Mouse (Mus musculus): Measurements from ENCODE around the gene Timeless. TPM values are rescaled to one million over a fixed set of nuclear protein-coding genes. Genes with fewer than 3 reads are reported as not detected.
"Not testable (repeated sequence)": the region's sequence is repeated elsewhere in the genome, so short reads cannot be mapped to it uniquely, and the experiment has no call there.

The Timeless gene
- polyA plus RNA-seq, 1 experiment from 2014 or later, result 34.0 TPM

DNA sequence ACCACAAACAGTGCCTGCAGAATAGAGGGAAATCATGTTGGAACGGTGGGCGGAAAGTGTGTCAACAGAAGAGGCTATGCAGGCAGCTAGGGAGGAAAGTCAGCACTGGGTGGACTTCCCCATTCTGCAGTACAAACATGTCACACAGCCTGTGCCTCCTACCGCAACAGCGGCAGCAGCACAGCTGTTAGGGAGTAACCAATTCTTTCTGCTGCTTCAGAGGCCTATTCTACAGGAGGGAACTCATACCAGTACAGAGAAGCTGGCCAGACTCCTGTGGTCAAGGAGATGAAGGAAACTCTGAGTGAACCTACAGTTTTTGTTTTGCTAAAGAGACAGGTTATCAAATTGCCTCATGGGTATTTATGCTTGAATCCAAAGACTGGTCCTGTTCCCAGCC is 27.1 kb downstream of the Timeless start:
- 78% methylated on average over 4 of the region's 4 CpGs for WGBS
- H3K4me1 ChIP-seq, result no peaks in the 10 kb centered on the region
- H3K27me3 ChIP-seq (replicated peaks), result no peaks in the 10 kb centered on the region
- H3K9ac ChIP-seq, result no peak overlapping the region
- no peak for ATAC-seq (ENCODE audit: extremely low read depth, insufficient number of reproducible peaks, low FRiP score, low TSS enrichment)
- H3K4me2 ChIP-seq, result no peak overlapping the region
- no peaks in the 10 kb centered on the region for H3K9me3 ChIP-seq
- H3K4me3 ChIP-seq, result no peak overlapping the region
- no peak overlapping the region for H3K27ac ChIP-seq (replicated peaks)
- no peaks in the 10 kb centered on the region for H3K36me3 ChIP-seq

DNA sequence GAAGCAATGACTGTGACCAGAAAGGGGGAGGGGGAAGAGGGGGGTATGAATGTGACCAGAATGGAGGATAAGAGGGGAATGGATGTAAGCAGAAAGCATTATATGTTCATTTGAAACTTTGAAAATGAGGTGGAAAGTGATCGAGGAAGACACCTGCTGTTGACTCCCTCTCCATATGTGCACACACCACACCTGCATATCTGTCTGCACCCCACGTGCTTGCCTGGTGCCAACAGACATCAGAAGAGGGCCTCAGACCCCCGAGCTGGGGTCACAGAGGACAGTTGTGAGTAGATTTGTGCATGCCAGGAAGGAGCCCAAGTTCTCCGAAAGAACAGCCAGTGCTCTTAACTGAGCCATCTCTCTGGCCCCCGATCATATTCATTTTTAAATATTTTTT is 28.1 kb downstream of the Timeless start:
- no peak for ATAC-seq (ENCODE audit: extremely low read depth, insufficient number of reproducible peaks, low FRiP score, low TSS enrichment)
- Histone ChIP-seq H3K27me3 (replicated peaks) (no peaks in the 10 kb centered on the region), H3K9me3 (no peaks in the 10 kb centered on the region), H3K4me2 (no peak overlapping the region), H3K4me1 (no peaks in the 10 kb centered on the region), H3K9ac (no peak overlapping the region), H3K27ac (replicated peaks) (no peak overlapping the region), H3K4me3 (no peak overlapping the region), H3K36me3 (no peaks in the 10 kb centered on the region)
- 81% methylated on average over 5 of the region's 5 CpGs for WGBS

DNA sequence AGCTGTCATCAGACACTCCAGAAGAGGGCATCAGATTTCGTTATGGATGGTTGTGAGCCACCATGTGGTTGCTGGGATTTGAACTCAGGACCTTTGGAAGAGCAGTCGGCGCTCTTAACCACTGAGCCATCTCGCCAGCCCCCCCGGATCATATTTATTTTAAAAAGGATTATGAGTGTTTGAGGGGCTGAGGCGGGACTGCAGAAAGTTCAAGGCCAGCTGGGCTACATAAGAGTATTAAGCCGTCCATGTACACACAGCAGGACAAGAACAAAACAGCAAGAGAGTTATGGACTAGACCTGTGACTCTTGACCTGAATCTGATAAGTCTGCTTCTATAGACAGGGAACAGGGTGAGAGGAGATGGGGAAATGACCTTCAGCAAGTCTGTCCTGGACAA is 28.5 kb downstream of the Timeless start:
- not testable (repeated sequence) for H3K36me3 ChIP-seq; H3K27ac ChIP-seq (replicated peaks); H3K9me3 ChIP-seq; H3K27me3 ChIP-seq (replicated peaks); H3K9ac ChIP-seq; H3K4me2 ChIP-seq; H3K4me3 ChIP-seq; H3K4me1 ChIP-seq; ATAC-seq (ENCODE audit: extremely low read depth, insufficient number of reproducible peaks, low FRiP score, low TSS enrichment)
- WGBS, result 79% methylated on average over 7 of the region's 7 CpGs

DNA sequence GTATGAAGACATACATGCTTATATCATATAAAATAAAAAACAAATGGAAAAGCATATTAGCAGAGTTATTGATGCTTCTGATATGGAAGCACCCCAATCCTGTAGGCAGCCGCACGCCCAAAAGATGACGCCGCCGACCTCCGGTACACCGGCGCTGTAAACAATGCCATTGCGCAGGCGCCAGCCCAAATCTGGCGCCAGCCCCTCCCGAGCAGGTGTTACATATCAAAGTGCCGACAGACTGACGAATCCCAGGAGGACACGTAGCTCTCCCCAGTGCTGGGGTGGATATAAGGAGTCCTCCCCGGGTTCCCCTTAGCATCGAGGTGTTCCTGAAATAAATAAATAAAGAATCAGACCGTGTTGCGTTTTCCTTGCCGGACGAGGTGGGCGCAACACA is 30.4 kb downstream of the Timeless start:
- peak overlapping the region; percentile 20 for H3K4me3 ChIP-seq
- 46% methylated on average over 22 of the region's 22 CpGs for WGBS
- no peak for ATAC-seq (ENCODE audit: extremely low read depth, insufficient number of reproducible peaks, low FRiP score, low TSS enrichment)
- no peaks in the 10 kb centered on the region for H3K4me1 ChIP-seq
- H3K27ac ChIP-seq (replicated peaks), result no peak overlapping the region
- no peaks in the 10 kb centered on the region for H3K27me3 ChIP-seq (replicated peaks)
- no peaks in the 10 kb centered on the region for H3K36me3 ChIP-seq
- H3K4me2 ChIP-seq, result peak overlapping the region; percentile 31
- H3K9me3 ChIP-seq, result no peaks in the 10 kb centered on the region
- H3K9ac ChIP-seq, result no peak overlapping the region

DNA sequence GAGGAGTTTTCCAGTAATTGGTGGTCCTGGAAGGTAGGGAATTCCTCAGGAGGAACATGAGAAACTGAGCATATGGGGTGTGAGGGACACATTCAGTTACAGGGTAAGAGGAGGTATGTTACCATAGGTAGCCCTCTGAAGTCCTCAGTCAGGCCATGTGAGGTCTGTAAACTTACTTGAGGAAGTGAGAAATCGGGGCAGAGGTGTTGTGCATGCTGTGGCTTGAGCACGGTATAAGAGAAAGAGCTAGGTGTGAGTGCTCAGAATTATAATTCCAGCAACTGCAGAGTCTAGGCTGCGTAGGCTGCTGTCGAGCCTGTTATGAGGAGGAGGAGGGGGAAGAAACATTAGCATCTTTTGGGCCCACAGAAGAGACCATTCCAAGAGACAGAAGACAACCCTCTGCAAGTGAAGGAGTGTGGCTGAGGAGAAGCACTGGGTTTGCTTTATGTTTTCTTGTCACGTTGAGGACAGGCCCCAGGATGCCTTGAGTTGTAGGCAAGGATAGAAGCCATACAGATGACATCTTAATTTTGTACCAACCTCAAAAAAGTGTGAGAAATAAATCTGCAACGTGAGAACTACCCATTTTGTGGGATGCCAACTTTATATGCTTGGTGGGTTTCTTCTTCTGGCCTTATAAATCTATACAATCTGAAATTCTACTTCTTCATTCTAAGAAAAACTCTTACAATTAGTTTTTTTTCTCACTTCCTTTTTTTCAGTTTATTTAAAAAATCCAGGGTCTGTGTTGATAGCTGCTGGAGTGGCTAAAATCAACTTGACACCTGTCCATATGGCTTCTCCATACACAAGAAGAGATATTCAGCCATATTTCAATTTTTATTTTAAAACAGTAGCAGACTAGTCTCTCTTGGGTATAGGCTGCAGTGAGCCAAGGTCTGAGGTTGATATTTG is 31.8 kb downstream of the Timeless start:
- H3K27ac ChIP-seq (replicated peaks), result no peak overlapping the region
- no peaks in the 10 kb centered on the region for H3K36me3 ChIP-seq
- no peak overlapping the region for H3K4me2 ChIP-seq
- no peaks in the 10 kb centered on the region for H3K9me3 ChIP-seq
- 73% methylated on average over 6 of the region's 6 CpGs for WGBS
- H3K9ac ChIP-seq, result no peak overlapping the region
- no peak for ATAC-seq (ENCODE audit: extremely low read depth, insufficient number of reproducible peaks, low FRiP score, low TSS enrichment)
- no peak overlapping the region for H3K4me3 ChIP-seq
- no peaks in the 10 kb centered on the region for H3K27me3 ChIP-seq (replicated peaks)
- no peaks in the 10 kb centered on the region for H3K4me1 ChIP-seq

DNA sequence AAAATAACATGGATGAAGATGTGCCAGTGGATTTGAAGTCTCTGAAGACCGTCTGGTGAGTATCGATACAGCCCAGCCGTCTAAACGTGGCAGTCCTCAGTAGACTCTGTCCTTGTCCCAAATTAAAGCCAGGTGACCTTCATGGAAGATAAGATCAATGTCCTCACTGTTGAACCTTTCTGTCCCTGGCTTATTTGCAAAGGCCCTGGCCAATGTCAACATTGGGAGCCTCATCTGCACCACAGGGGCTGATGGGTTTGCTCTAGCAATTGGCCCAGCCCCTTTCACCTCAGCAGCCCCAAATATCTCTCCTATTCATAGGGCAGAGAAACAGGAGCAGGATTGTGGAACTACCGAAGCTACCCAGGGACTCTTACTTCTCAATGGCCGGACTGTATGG is 36.5 kb downstream of the Timeless start, which contains the start of gene Apof:
TSS of gene Apof (plus strand) at position 301 of the 400 bp plus-strand sequence.
- H3K27ac ChIP-seq (replicated peaks), result no peak within 1 kb of the TSS
- WGBS, result 60% methylated on average over 6 of the region's 6 CpGs
- H3K4me2 ChIP-seq, result no peak within 1 kb of the TSS
- H3K9me3 ChIP-seq, result no peaks in the 10 kb centered on the region
- H3K9ac ChIP-seq, result no peak within 1 kb of the TSS
- no peaks in the 10 kb centered on the region for H3K27me3 ChIP-seq (replicated peaks)
- H3K36me3 ChIP-seq, result no peaks in the 10 kb centered on the region
- H3K4me1 ChIP-seq, result peaks cover 13% of the 10 kb centered on the region
- no peak within 1 kb of the TSS for H3K4me3 ChIP-seq
- ATAC-seq (ENCODE audit: extremely low read depth, insufficient number of reproducible peaks, low FRiP score, low TSS enrichment), result no peak

DNA sequence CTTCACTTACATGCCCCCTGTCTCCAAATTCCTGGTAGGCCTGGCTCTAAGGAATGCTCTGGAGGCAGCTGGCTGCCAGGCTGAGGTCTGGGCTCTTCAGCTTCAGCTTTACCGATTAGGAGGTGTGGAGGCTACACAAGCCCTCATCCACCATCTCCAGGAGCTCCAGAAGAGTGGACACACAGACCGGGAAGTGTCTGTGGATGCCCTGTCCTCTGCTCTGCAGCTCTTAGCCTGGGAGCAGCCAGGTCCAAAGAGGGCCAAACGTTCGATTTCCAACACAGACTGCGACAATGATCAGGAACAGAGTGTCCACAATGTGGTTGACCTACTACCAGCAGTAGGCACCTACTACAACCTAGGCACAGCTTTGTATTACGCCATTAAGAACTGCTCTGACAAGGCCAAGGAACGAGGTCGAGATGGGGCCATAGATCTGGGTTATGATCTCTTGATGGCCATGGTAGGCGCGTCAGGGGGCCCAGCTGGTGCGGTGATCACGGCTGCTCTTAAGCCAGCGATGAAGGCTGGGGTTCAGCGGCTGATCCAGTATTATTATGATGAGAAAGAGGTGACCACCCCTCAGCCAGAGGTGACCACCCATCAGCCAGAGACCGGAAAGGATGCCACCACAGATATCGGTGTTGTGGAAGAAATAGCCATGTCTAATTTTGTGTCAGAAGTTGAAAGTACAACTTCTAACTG is 37.5 kb downstream of the Timeless start:
- H3K4me2 ChIP-seq, result peak overlapping the region; percentile 76
- H3K4me3 ChIP-seq, result peak overlapping the region; percentile 91
- H3K4me1 ChIP-seq, result peaks cover 13% of the 10 kb centered on the region
- H3K36me3 ChIP-seq, result no peaks in the 10 kb centered on the region
- no peak overlapping the region for H3K9ac ChIP-seq
- ATAC-seq (ENCODE audit: extremely low read depth, insufficient number of reproducible peaks, low FRiP score, low TSS enrichment), result no peak
- 88% methylated on average over 16 of the region's 16 CpGs for WGBS
- no peak overlapping the region for H3K27ac ChIP-seq (replicated peaks)
- no peaks in the 10 kb centered on the region for H3K27me3 ChIP-seq (replicated peaks)
- H3K9me3 ChIP-seq, result no peaks in the 10 kb centered on the region

DNA sequence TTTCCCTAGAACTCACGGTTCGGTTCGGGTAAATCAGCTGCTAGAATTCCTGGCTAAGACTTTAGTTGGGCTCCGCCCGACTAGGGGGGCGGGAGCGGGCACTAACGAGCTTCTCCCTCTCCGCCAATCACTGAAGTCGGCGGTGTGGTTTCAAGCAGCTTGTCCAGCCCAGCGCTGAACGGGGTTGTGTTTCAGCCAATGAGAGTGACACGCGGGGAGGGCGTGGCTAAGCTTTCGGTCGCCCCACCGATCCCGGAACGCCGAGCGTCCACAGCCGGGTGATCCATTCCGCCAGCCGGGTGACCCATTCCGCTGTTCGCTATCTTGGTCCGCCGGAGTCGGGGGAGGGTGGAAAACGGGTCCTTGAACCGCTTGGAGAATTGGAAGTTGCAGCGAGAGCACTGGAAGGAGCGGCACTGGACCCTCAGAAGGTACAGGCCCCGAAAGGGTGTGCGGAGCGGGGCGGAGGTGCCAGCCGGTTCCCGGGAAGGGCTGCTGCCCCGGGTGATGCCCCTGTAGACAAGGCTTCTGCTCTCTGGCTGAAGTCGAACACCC is 38.5 kb downstream of the Timeless start, which contains the start of gene Stat2:
TSS of gene Stat2 (plus strand) at position 273 of the 555 bp plus-strand sequence.
- peak; percentile 98 for ATAC-seq (ENCODE audit: extremely low read depth, insufficient number of reproducible peaks, low FRiP score, low TSS enrichment)
- Histone ChIP-seq H3K36me3 (no peaks in the 10 kb centered on the region), H3K4me3 (peak within 1 kb of the TSS; percentile 91), H3K9ac (peak within 1 kb of the TSS; percentile 89), H3K4me2 (peak within 1 kb of the TSS; percentile 76), H3K27ac (replicated peaks) (peak within 1 kb of the TSS; percentile 84), H3K27me3 (replicated peaks) (no peaks in the 10 kb centered on the region), H3K4me1 (peaks cover 13% of the 10 kb centered on the region), H3K9me3 (no peaks in the 10 kb centered on the region)
- under 1% methylated on average over 43 of the region's 43 CpGs for WGBS

DNA sequence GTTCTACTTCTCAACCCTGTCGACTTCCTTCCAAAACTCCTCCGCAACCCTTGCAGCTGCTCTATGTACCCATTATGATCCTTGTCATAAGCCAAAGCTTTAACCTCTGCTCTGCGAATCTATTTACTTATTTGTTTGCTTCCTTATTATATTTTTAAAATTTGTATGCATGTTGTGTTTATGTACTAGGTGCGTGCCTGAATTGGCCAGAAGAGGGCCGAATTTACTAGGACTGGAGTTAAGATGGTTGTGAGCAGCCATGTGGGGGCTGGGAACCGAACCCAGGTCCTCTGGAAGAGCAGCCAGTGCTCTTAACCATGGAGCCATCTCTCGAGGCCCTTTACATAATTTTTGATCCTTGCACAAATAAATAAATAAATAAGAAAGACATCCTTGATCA is 39.0 kb downstream of the Timeless start:
- no peaks in the 10 kb centered on the region for H3K9me3 ChIP-seq
- peak overlapping the region; percentile 91 for H3K4me3 ChIP-seq
- peaks cover 13% of the 10 kb centered on the region for H3K4me1 ChIP-seq
- 36% methylated on average over 7 of the region's 7 CpGs for WGBS
- no peaks in the 10 kb centered on the region for H3K27me3 ChIP-seq (replicated peaks)
- no peak for ATAC-seq (ENCODE audit: extremely low read depth, insufficient number of reproducible peaks, low FRiP score, low TSS enrichment)
- peak overlapping the region; percentile 84 for H3K27ac ChIP-seq (replicated peaks)
- H3K4me2 ChIP-seq, result peak overlapping the region; percentile 76
- peak overlapping the region; percentile 89 for H3K9ac ChIP-seq
- no peaks in the 10 kb centered on the region for H3K36me3 ChIP-seq

DNA sequence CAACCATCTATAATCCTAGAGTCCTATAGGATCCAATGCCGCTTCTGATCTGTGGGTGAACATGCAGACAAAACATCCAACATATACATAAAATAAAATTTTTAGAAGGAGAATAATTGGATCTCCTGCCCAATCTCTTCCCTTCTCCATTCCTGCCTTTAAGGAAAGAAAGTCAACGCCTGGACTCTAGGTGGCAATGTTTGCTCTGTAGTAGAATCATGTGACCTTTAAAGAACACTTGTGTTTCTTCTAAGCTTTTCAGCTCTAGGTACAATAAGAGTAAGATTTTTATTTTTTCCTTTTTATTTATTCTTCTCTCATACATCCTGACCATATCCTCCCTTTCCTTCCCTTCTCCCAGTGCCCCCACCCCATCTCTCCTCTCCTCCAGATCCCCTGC is 40.0 kb downstream of the Timeless start:
- ATAC-seq (ENCODE audit: extremely low read depth, insufficient number of reproducible peaks, low FRiP score, low TSS enrichment), result no peak

DNA sequence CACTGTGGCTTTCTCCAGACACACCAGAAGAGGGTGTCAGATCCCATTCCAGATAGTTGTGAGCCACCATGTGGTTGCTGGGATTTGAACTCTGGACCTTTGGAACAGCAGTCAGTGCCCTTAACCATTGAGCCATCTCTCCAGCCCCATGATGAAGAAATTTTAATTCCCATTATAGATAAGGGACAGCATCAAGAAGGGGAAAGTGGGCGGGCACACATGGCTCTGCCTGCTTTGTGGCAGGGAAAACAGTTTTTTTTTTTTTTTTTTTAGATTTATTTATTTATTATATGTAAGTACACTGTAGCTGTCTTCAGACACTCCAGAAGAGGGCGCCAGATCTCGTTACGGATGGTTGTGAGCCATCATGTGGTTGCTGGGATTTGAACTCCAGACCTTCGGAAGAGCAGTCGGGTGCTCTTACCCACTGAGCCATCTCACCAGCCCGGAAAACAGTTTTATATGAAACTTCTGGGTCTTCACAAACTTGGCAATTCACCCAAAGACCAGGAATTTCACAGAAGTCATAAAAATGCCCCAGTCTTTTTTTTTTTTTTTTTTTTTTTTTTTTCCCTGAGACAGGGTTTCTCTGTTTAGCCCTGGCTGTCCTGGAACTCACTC is 41.1 kb downstream of the Timeless start:
- not testable (repeated sequence) for H3K4me2 ChIP-seq; ATAC-seq (ENCODE audit: extremely low read depth, insufficient number of reproducible peaks, low FRiP score, low TSS enrichment); H3K9ac ChIP-seq; H3K27ac ChIP-seq (replicated peaks); H3K27me3 ChIP-seq (replicated peaks); H3K4me3 ChIP-seq; H3K9me3 ChIP-seq
- 80% methylated on average over 5 of the region's 7 CpGs for WGBS
- Histone ChIP-seq H3K4me1 (peaks cover 13% of the 10 kb centered on the region), H3K36me3 (peaks cover 18% of the 10 kb centered on the region)

More for the DNA sequence above, 40.0 kb downstream of the Timeless start:
- Histone ChIP-seq H3K27me3 (replicated peaks) (no peaks in the 10 kb centered on the region), H3K4me3 (no peak overlapping the region), H3K36me3 (peaks cover 8% of the 10 kb centered on the region), H3K9me3 (no peaks in the 10 kb centered on the region), H3K4me1 (peaks cover 13% of the 10 kb centered on the region), H3K9ac (no peak overlapping the region), H3K4me2 (0 out of 2 replicates have a peak overlapping the region, but pooled peaks have one; percentile 76), H3K27ac (replicated peaks) (no peak overlapping the region)
- 55% methylated on average over 2 of the region's 2 CpGs for WGBS
